Mouse (Mus musculus): ENCODE measurements around the gene Ppp6r2.

- TF ChIP-seq CTCF (IDR thresholded peaks at IDR 0.05; ENCODE audit: low read depth) = no peak
- no peak for TF ChIP-seq EP300 (optimal IDR thresholded peaks at IDR 0.05)
Measured at GRCm38 (mm10) chr15:89182842-89183241, 28.5 kb upstream of the Ppp6r2 start.

Measured in stomach, postnatal 0 days (tissue).